Mouse (Mus musculus) MEL (cell line): ENCODE data around the gene Gpr150.

Experiments used
- CHD2 ChIP-seq: IDR thresholded peaks from 2 replicates; pipeline ENCODE4 v1.6.1; 2011; ENCODE audit warnings: low read length, improper control_type of control experiment
- CTCF ChIP-seq, 3 experiments: IDR thresholded peaks in 2 of 3; conservative IDR thresholded peaks in 1 of 3; 2 replicates each; pipeline ENCODE4 v1.5.1; 2011 to 2012; ENCODE audit warnings: low read length in 3 of 3, low read depth in 2 of 3, mild to moderate bottlenecking in 2 of 3, improper control_type of control experiment in 1 of 3, inconsistent platforms in 1 of 3, mixed read lengths in 1 of 3, moderate library complexity in 1 of 3; ENCODE audit not compliant: control insufficient read depth in 1 of 3, insufficient read depth in 1 of 3, poor library complexity in 1 of 3, severe bottlenecking in 1 of 3
- GABPA ChIP-seq: IDR thresholded peaks from 2 replicates; pipeline ENCODE4 v1.6.1; 2012; ENCODE audit warnings: low read depth, mild to moderate bottlenecking, inconsistent platforms, low read length, improper control_type of control experiment, moderate library complexity
- MAX ChIP-seq: IDR thresholded peaks from 2 replicates; pipeline ENCODE4 v1.6.1; 2011; ENCODE audit warnings: low read length, improper control_type of control experiment
- POLR2AphosphoS5 ChIP-seq: IDR thresholded peaks from 2 replicates; pipeline ENCODE4 v1.6.1; 2012; ENCODE audit warnings: low read depth, borderline replicate concordance, mild to moderate bottlenecking, inconsistent platforms, low read length, moderate library complexity, mixed read lengths
- TCF12 ChIP-seq: IDR thresholded peaks from 2 replicates; pipeline ENCODE4 v1.6.1; 2014; ENCODE audit warnings: low read depth, mild to moderate bottlenecking, inconsistent platforms, low read length, improper control_type of control experiment, moderate library complexity
- USF2 ChIP-seq, 2 experiments: IDR thresholded peaks; 2 replicates each; pipeline ENCODE4 v1.6.1; 2011 to 2012; ENCODE audit warnings: improper control_type of control experiment in 2 of 2, low read length in 2 of 2, borderline replicate concordance in 1 of 2, inconsistent platforms in 1 of 2, low read depth in 1 of 2, mild to moderate bottlenecking in 1 of 2; ENCODE audit not compliant: insufficient read depth in 1 of 2

- TF ChIP-seq CTCF (IDR thresholded peaks at IDR 0.05 in 2 of 3, conservative IDR thresholded peaks at IDR 0.05 in 1 of 3; ENCODE audit: control insufficient read depth in 1 of 3, insufficient read depth in 1 of 3, low read depth in 2 of 3, low read length in 3 of 3, poor library complexity in 1 of 3, severe bottlenecking in 1 of 3) (no peak), CHD2 (no peak), MAX (no peak), POLR2AphosphoS5 (no peak), TCF12 (no peak), USF2 (IDR thresholded peaks at IDR 0.05; ENCODE audit: borderline replicate concordance in 1 of 2, insufficient read depth in 1 of 2, low read depth in 1 of 2, low read length in 2 of 2) (no peak), GABPA (no peak)
Observed at GRCm38 (mm10) chr13:76101989-76102388, 45.2 kb upstream of the Gpr150 start.
